Mouse (Mus musculus) testis, adult 2 months (tissue): Measurements from ENCODE around the gene Pm20d1.

Experiments
- CTCF ChIP-seq: fragments of 200-500 bp; IDR thresholded peaks from 2 replicates; pipeline ENCODE4 v1.5.1; 2012; ENCODE audit warnings: low read depth, mild to moderate bottlenecking, inconsistent platforms, low read length, moderate library complexity; ENCODE audit not compliant: control insufficient read depth, insufficient read depth, insufficient replicate concordance
- POLR2A ChIP-seq: fragments of 200-500 bp; IDR thresholded peaks from 2 replicates; pipeline ENCODE4 v1.6.1; 2012; ENCODE audit warnings: low read depth, mild to moderate bottlenecking, inconsistent platforms, low read length, moderate library complexity; ENCODE audit not compliant: control insufficient read depth

GRCm38 (mm10) chr1:131795171-131795570 lies 2.0 kb upstream of the Pm20d1 start:
- TF ChIP-seq CTCF (no peak), POLR2A (no peak)
